Mouse (Mus musculus): Measurements from ENCODE around the gene Mertk. TPM values are rescaled to one million over a fixed set of nuclear protein-coding genes. Genes with fewer than 3 reads are reported as not detected.

Gene Mertk
- total and polyA plus RNA-seq, 2 experiments from 2014 or later = 3.0 to 6.3 TPM

DNA sequence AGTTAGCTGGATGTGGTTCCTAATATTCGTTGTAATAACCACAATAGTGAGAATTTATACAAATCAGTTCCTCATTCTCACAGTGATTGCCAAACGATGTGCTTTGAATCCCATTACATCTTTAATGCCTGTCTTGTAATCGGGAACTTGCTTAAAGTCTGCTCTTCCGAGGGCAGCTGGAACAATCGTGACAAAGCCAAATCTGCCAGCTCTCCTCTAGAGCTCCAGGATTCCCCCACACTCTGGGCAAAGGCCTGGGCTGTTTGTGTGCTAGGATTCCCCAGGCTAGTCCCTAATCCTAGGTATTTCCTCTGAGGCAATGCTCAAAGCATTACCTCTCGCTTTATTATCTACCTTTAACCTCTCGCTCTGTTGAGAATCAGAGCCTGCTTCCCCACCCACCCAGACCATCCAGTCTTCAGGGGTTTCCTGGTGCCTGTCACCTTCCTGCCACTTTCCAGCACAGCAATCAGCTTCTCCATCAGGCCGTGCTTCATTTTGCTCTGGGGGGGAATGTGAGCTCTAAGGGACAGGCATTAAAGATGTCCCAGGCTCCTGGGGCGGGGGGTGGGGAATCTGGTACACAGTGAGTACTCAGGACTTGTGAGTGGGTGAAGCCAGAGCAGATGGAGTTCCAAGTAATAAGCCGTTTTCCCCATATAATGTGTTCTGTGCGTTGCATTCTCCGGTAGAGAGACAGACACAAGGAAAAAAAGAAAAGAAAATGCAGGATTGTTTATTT lies 47.3 kb downstream of the Mertk start:
- H3K36me3 ChIP-seq (ENCODE audit: insufficient read depth, low read length) = no peaks in the 10 kb centered on the region
- H3K9me3 ChIP-seq (ENCODE audit: low read length) = no peaks in the 10 kb centered on the region
- H3K27ac ChIP-seq = peak overlapping the region; percentile 63
- no peak overlapping the region for H3K4me2 ChIP-seq (ENCODE audit: low read depth, low read length)
- WGBS = 59% methylated on average over 12 of the region's 12 CpGs
- H3K27me3 ChIP-seq (ENCODE audit: insufficient read depth, low read length) = no peaks in the 10 kb centered on the region
- DNase-seq (ENCODE audit: low spot score) (no peak), ATAC-seq (no peak)
- no peak overlapping the region for H3K4me3 ChIP-seq (ENCODE audit: low read length)
- no peak for TF ChIP-seq CTCF (IDR thresholded peaks at IDR 0.05; ENCODE audit: low read depth)
- no peak overlapping the region for H3K9ac ChIP-seq (replicated peaks; ENCODE audit: low read length)
- no peaks in the 10 kb centered on the region for H3K4me1 ChIP-seq (ENCODE audit: insufficient read depth, low read length)

GRCm38 (mm10) chr2:128746621-128747151 lies 47.9 kb downstream of the Mertk start:
- H3K9ac ChIP-seq (replicated peaks; ENCODE audit: low read length) = no peak overlapping the region
- no peaks in the 10 kb centered on the region for H3K9me3 ChIP-seq (ENCODE audit: low read length)
- H3K4me2 ChIP-seq (ENCODE audit: low read depth, low read length) = no peak overlapping the region
- no peaks in the 10 kb centered on the region for H3K27me3 ChIP-seq (ENCODE audit: insufficient read depth, low read length)
- peak; percentile 8 for DNase-seq (ENCODE audit: low spot score)
- H3K36me3 ChIP-seq (ENCODE audit: insufficient read depth, low read length) = no peaks in the 10 kb centered on the region
- no peak for TF ChIP-seq CTCF (IDR thresholded peaks at IDR 0.05; ENCODE audit: low read depth)
- no peak for ATAC-seq
- 74% methylated on average over 5 of the region's 5 CpGs for WGBS
- no peak overlapping the region for H3K4me3 ChIP-seq (ENCODE audit: low read length)
- no peaks in the 10 kb centered on the region for H3K4me1 ChIP-seq (ENCODE audit: insufficient read depth, low read length)
- H3K27ac ChIP-seq = peak overlapping the region; percentile 63; the same call in 1 of the 2 replicates

DNA sequence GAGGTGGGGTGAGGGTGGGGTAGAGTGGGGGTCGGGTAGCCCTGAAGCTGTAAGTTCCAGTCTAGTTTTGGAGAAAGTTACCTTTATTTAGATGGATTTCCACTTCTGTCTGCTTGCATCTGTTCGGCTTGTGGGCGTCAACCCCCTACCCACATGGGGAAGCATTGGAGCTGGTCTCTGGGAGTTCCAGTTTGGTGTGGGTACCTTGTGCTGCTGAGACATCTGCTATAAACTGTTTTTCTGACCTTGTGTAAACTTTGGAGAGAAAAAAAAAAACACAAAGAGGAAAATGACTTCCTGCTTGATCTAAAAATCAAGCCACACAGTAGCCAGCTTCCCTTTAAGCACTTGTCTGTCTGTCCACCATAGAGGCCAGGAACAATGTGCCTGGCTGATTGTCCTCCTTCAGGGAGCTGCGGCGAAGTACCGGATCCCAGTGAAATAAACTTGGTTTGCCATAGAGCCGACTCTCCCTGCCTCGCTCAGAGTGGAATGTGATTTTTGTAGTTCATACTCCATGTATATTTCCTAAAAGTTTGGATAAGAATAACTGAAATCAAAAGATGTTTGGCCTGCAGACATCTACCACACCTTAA lies 48.8 kb downstream of the Mertk start:
- Histone ChIP-seq H3K4me3 (ENCODE audit: low read length) (no peak overlapping the region), H3K36me3 (ENCODE audit: insufficient read depth, low read length) (no peaks in the 10 kb centered on the region), H3K9ac (replicated peaks; ENCODE audit: low read length) (no peak overlapping the region), H3K9me3 (ENCODE audit: low read length) (no peaks in the 10 kb centered on the region), H3K4me2 (ENCODE audit: low read depth, low read length) (no peak overlapping the region), H3K27me3 (ENCODE audit: insufficient read depth, low read length) (no peaks in the 10 kb centered on the region), H3K27ac (peak overlapping the region; percentile 41; the same call in 1 of the 2 replicates), H3K4me1 (ENCODE audit: insufficient read depth, low read length) (no peaks in the 10 kb centered on the region)
- DNase-seq (ENCODE audit: low spot score) (no peak), ATAC-seq (no peak)
- TF ChIP-seq CTCF (IDR thresholded peaks at IDR 0.05; ENCODE audit: low read depth) = no peak
- 81% methylated on average over 8 of the region's 8 CpGs for WGBS

DNA sequence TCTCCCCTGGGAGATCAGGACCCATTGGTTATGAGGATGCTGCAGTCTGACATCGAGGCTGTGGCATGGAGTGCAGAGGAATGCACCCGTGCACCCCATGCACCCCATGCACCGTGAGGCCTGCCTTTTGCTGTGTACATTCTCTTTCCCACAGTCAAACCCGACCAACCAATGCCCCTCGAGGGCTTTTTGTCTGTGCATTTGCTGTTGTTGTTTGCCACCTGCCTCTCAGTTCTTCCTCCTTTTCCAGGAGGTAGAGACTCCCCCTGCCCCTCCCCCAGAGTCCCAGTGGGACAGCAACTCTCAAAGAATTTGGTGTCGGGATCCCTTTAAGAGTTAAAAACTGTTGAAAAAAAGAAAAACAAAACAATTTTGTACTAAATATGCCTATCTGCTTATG lies 49.4 kb downstream of the Mertk start:
- DNase-seq (ENCODE audit: low spot score) = no peak
- no peak for ATAC-seq
- Histone ChIP-seq H3K4me2 (ENCODE audit: low read depth, low read length) (no peak overlapping the region), H3K4me1 (ENCODE audit: insufficient read depth, low read length) (no peaks in the 10 kb centered on the region), H3K4me3 (ENCODE audit: low read length) (no peak overlapping the region), H3K27ac (no peak overlapping the region), H3K9me3 (ENCODE audit: low read length) (no peaks in the 10 kb centered on the region), H3K36me3 (ENCODE audit: insufficient read depth, low read length) (no peaks in the 10 kb centered on the region), H3K27me3 (ENCODE audit: insufficient read depth, low read length) (no peaks in the 10 kb centered on the region), H3K9ac (replicated peaks; ENCODE audit: low read length) (no peak overlapping the region)
- 59% methylated on average over 6 of the region's 6 CpGs for whole genome bisulfite sequencing
- TF ChIP-seq CTCF (IDR thresholded peaks at IDR 0.05; ENCODE audit: low read depth) = no peak

DNA sequence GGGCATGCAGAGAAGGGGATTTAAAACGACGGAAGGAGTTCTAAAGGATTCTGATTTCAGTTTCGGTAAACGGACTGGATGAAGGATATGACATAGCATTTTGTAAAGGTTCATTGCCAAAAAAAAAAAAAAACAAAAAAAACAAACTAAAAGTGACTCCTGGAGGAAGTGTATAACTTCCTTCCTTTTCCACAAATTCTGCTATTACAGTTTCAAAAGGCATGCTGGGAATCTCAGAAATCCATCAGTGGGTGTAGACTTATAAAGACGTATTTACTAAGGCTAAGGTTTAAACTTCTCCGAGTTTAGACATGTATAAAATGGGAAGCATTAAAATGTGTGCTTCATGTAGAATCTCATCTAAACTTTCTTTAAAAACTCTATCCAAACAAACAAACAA lies 52.3 kb downstream of the Mertk start:
- DNase-seq (ENCODE audit: low spot score) = no peak
- Histone ChIP-seq H3K9me3 (ENCODE audit: low read length) (no peaks in the 10 kb centered on the region), H3K27ac (no peak overlapping the region), H3K4me1 (ENCODE audit: insufficient read depth, low read length) (no peaks in the 10 kb centered on the region), H3K36me3 (ENCODE audit: insufficient read depth, low read length) (no peaks in the 10 kb centered on the region), H3K27me3 (ENCODE audit: insufficient read depth, low read length) (no peaks in the 10 kb centered on the region), H3K4me3 (ENCODE audit: low read length) (no peak overlapping the region), H3K9ac (replicated peaks; ENCODE audit: low read length) (no peak overlapping the region), H3K4me2 (ENCODE audit: low read depth, low read length) (no peak overlapping the region)
- no peak for TF ChIP-seq CTCF (IDR thresholded peaks at IDR 0.05; ENCODE audit: low read depth)
- ATAC-seq = no peak
- 89% methylated on average over 6 of the region's 6 CpGs for WGBS

GRCm38 (mm10) chr2:128753295-128753873 lies 54.6 kb downstream of the Mertk start:
- Histone ChIP-seq H3K27me3 (ENCODE audit: insufficient read depth, low read length) (no peaks in the 10 kb centered on the region), H3K27ac (no peak overlapping the region), H3K4me3 (ENCODE audit: low read length) (no peak overlapping the region), H3K36me3 (ENCODE audit: insufficient read depth, low read length) (no peaks in the 10 kb centered on the region), H3K4me1 (ENCODE audit: insufficient read depth, low read length) (no peaks in the 10 kb centered on the region), H3K9me3 (ENCODE audit: low read length) (no peaks in the 10 kb centered on the region), H3K9ac (replicated peaks; ENCODE audit: low read length) (no peak overlapping the region), H3K4me2 (ENCODE audit: low read depth, low read length) (no peak overlapping the region)
- no peak for DNase-seq (ENCODE audit: low spot score)
- no peak for ATAC-seq
- WGBS = 58% methylated on average over 6 of the region's 6 CpGs
- no peak for TF ChIP-seq CTCF (IDR thresholded peaks at IDR 0.05; ENCODE audit: low read depth)
